Mouse (Mus musculus) bone marrow macrophage, adult 2 months (primary cell): ENCODE measurements at regions not wholly inside any gene's neighbourhood (a gene's known extent, or its start where the extent isn't known, plus 50 kb on each side); places are given as distances from the start of the nearest gene placed in this dataset.

Source experiments
- CTCF ChIP-seq: IDR thresholded peaks from 2 replicates; pipeline ENCODE4 v1.5.1; 2012; ENCODE audit warnings: low read depth, mild to moderate bottlenecking, low read length, moderate library complexity
- POLR2A ChIP-seq: IDR thresholded peaks from 2 replicates; pipeline ENCODE4 v1.6.1; 2012; ENCODE audit warnings: mild to moderate bottlenecking, low read depth, low read length, borderline replicate concordance

- TF ChIP-seq CTCF, result no peak
- TF ChIP-seq POLR2A, result no peak
Observed at GRCm38 (mm10) chr4:137136313-137136712, 87.7 kb upstream of the Zbtb40 start.
